Mouse (Mus musculus) thymus, adult 2 months (tissue): Measurements from ENCODE around the gene Pigk.

Experiments used
- CTCF ChIP-seq: fragments of 200-500 bp; IDR thresholded peaks from 2 replicates; pipeline ENCODE4 v1.5.1; 2012; ENCODE audit warnings: mild to moderate bottlenecking, control low read depth, low read length, moderate library complexity, borderline replicate concordance; ENCODE audit not compliant: control insufficient read depth, poor library complexity, insufficient read depth; ENCODE audit errors: extremely low read depth
- POLR2A ChIP-seq: fragments of 200-500 bp; IDR thresholded peaks from 2 replicates; pipeline ENCODE4 v1.6.1; 2012; ENCODE audit warnings: mild to moderate bottlenecking, low read length, control low read depth, moderate library complexity; ENCODE audit not compliant: control insufficient read depth, poor library complexity, insufficient read depth; ENCODE audit errors: extremely low read depth

- TF ChIP-seq CTCF = no peak
- no peak for TF ChIP-seq POLR2A
These were observed 44.7 kb downstream of the Pigk start for GRCm38 (mm10) chr3:152758500-152759032.
